Mouse (Mus musculus) embryonic facial prominence, embryonic 10.5 days (tissue): ENCODE measurements around the gene Arhgef26. TPM values are rescaled to one million over a fixed set of nuclear protein-coding genes. Genes with fewer than 3 reads are reported as not detected.

Source experiments
- DNase-seq: peaks from one replicate; pipeline ENCODE4 v3.0.0-alpha.2; 2017; ENCODE audit warnings: low spot score
- H3K27ac ChIP-seq: fragments of 300-500 bp; sonication (generic); replicated peaks from 2 replicates; pipeline ENCODE4 v1.5.1; 2016; ENCODE audit warnings: mild to moderate bottlenecking
- H3K27me3 ChIP-seq: fragments of 300-500 bp; sonication (generic); replicated peaks from 2 replicates; pipeline ENCODE4 v1.6.1; 2016; ENCODE audit warnings: low read depth, mild to moderate bottlenecking; ENCODE audit not compliant: poor library complexity, severe bottlenecking
- H3K36me3 ChIP-seq: fragments of 300-500 bp; sonication (generic); replicated peaks from 2 replicates; pipeline ENCODE4 v1.6.1; 2016; ENCODE audit warnings: mild to moderate bottlenecking, moderate library complexity
- H3K4me1 ChIP-seq: fragments of 300-500 bp; sonication (generic); 2 replicates; pipeline ENCODE4 v1.6.1; 2016
- H3K4me3 ChIP-seq: fragments of 300-500 bp; sonication (generic); 2 replicates; pipeline ENCODE4 v1.5.1; 2016; ENCODE audit warnings: mild to moderate bottlenecking, moderate library complexity
- H3K9me3 ChIP-seq: fragments of 300-500 bp; sonication (generic); 2 replicates; pipeline ENCODE4 v1.6.1; 2016; ENCODE audit warnings: mild to moderate bottlenecking
- WGBS: fragments of 180-500 bp; shearing (Covaris S2); methylation state at CpG from one replicate; pipeline ENCODE4 v1.1.7; 2016; 5-methylcytosine and 5-hydroxymethylcytosine counted together
- polyA plus RNA-seq: library from polyadenylated mRNA; unstranded; fragments of >200 nt; fragmentation: Nextera tagmentation; extraction: Ambion mirVana; gene quantifications from 2 replicates; pipeline ENCODE4 v1.2.1, GENCODE M21; 2016

Gene Arhgef26
- polyA plus RNA-seq, 1 experiment from 2014 or later = 6.9 TPM

DNA sequence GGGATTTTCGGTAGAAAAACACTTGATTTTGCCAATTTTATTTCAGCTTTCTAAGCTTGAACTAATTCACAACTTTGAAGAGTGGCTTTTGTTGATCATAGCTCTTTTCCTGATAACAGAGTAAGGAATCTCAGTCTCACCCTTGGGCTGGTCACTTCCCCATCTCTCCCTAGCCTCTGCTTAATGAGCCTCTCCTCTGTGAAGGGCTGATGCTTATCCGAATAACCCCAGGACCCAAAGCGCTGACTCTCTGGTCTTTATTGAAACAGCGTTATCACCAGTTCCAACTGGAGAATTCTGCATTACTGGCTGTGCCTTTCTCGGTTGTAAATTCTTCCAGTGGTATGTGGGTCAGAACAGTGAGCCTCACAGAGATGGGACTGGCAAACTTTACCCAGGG is 57.2 kb downstream of the Arhgef26 start:
- no peaks in the 10 kb centered on the region for H3K27me3 ChIP-seq
- peaks cover 18% of the 10 kb centered on the region for H3K4me1 ChIP-seq
- H3K4me3 ChIP-seq = no peak overlapping the region
- no peaks in the 10 kb centered on the region for H3K9me3 ChIP-seq
- no peak for DNase-seq
- H3K27ac ChIP-seq = no peak overlapping the region
- no peaks in the 10 kb centered on the region for H3K36me3 ChIP-seq
- 66% methylated on average over 5 of the region's 5 CpGs for WGBS

DNA sequence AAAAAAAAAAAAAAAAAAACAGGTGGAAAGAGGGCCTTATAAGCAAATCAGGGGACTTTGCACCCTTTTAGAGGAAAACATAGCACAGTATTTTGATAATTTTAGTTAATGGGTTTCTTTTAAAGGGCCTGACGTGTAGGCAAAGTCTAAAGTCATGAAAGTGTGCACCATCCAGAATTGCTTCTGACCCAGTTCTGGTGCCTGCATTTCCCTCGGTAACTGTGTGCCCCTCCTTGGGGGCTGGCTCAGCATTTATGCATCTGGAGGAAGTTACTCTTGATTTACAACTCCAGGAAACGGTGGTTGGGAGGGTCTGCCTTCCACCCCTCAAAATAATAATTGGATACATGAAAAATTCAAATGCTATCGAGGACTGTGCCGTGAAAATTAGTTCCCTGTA is 58.0 kb downstream of the Arhgef26 start:
- WGBS = 54% methylated on average over 5 of the region's 5 CpGs
- Histone ChIP-seq H3K4me3 (no peak overlapping the region), H3K4me1 (peaks cover 18% of the 10 kb centered on the region), H3K27me3 (no peaks in the 10 kb centered on the region), H3K9me3 (no peaks in the 10 kb centered on the region), H3K36me3 (no peaks in the 10 kb centered on the region), H3K27ac (no peak overlapping the region)
- no peak for DNase-seq

- Histone ChIP-seq H3K36me3 (no peaks in the 10 kb centered on the region), H3K27me3 (no peaks in the 10 kb centered on the region), H3K4me3 (no peak overlapping the region), H3K9me3 (no peaks in the 10 kb centered on the region), H3K4me1 (peaks cover 18% of the 10 kb centered on the region), H3K27ac (no peak overlapping the region)
- no peak for DNase-seq
These were observed 60.0 kb downstream of the Arhgef26 start for GRCm38 (mm10) chr3:62398094-62398493.

GRCm38 (mm10) chr3:62399826-62400746 is 61.9 kb downstream of the Arhgef26 start:
- Histone ChIP-seq H3K4me1 (peaks cover 11% of the 10 kb centered on the region), H3K9me3 (no peaks in the 10 kb centered on the region), H3K36me3 (no peaks in the 10 kb centered on the region), H3K27ac (no peak overlapping the region), H3K4me3 (no peak overlapping the region), H3K27me3 (no peaks in the 10 kb centered on the region)
- 88% methylated on average over 12 of the region's 12 CpGs for WGBS
- no peak for DNase-seq

DNA sequence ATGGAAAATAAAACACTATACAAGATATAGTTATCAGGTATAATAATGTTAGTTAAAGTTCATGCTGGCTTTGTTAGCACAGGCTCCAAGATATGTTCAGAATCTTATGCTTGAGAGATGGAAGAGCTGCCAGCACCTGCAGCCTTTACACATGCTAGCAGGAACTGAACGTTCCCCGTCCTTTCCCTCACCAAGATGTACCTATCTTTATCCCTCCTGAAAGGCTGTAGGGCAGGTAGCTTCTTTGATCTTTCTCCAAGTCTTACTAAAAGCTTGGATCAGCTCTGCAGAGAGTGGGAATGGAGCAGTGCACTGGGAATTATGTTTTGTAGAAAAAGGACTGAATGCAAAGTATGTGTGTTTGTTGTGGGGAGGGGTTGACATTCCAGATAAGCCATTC is 64.3 kb downstream of the Arhgef26 start:
- Histone ChIP-seq H3K27ac (no peak overlapping the region), H3K9me3 (no peaks in the 10 kb centered on the region), H3K4me1 (no peaks in the 10 kb centered on the region), H3K4me3 (no peak overlapping the region), H3K36me3 (no peaks in the 10 kb centered on the region), H3K27me3 (no peaks in the 10 kb centered on the region)
- DNase-seq = no peak
- WGBS = 94% methylated on average over 2 of the region's 2 CpGs

- 87% methylated on average over 7 of the region's 7 CpGs for WGBS
- Histone ChIP-seq H3K27ac (no peak overlapping the region), H3K4me3 (no peak overlapping the region), H3K9me3 (no peaks in the 10 kb centered on the region), H3K36me3 (no peaks in the 10 kb centered on the region), H3K27me3 (no peaks in the 10 kb centered on the region), H3K4me1 (no peaks in the 10 kb centered on the region)
- no peak for DNase-seq
These were observed 66.5 kb downstream of the Arhgef26 start for GRCm38 (mm10) chr3:62404477-62405246.

DNA sequence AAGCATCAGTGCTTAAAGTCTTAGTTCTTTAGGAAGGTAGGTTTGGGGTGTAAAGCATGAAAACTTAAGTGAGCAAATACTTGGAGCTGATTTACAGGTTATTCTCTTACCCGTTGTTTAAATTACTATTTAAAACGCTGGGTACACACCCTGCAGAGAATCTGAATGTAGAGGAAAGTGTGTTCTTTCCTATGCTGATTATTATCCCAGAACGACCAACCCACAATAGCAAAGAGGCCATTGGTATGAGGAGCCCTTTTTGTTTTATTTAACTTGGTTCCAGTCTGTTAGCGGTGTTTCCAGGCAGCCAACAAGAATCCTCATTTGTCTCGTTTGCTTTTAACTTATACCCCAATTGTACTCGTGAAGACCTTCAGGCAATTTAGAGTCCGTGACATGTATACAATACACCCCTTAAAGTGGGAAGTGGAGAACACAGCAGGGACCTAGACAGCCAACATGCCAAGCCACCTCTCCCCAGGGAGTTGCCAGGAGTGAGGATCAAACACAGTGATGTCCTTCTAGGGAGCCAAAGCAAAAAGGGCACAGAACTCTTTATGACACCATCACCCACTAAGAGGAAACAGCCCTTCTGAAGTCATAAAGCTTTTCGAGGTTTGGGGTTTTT is 71.5 kb downstream of the Arhgef26 start:
- Histone ChIP-seq H3K27ac (no peak overlapping the region), H3K4me1 (peaks cover 4% of the 10 kb centered on the region; the same call in 1 of the 2 replicates), H3K9me3 (no peaks in the 10 kb centered on the region), H3K27me3 (no peaks in the 10 kb centered on the region), H3K4me3 (no peak overlapping the region), H3K36me3 (no peaks in the 10 kb centered on the region)
- no peak for DNase-seq
- 49% methylated on average over 8 of the region's 8 CpGs for WGBS

- WGBS = 87% methylated on average over 4 of the region's 4 CpGs
- H3K4me3 ChIP-seq = no peak overlapping the region
- no peaks in the 10 kb centered on the region for H3K9me3 ChIP-seq
- H3K36me3 ChIP-seq = no peaks in the 10 kb centered on the region
- H3K27ac ChIP-seq = no peak overlapping the region
- DNase-seq = no peak
- H3K4me1 ChIP-seq = peaks cover 4% of the 10 kb centered on the region; the same call in 1 of the 2 replicates
- H3K27me3 ChIP-seq = no peaks in the 10 kb centered on the region
These were observed 72.3 kb downstream of the Arhgef26 start for GRCm38 (mm10) chr3:62410491-62410890.

DNA sequence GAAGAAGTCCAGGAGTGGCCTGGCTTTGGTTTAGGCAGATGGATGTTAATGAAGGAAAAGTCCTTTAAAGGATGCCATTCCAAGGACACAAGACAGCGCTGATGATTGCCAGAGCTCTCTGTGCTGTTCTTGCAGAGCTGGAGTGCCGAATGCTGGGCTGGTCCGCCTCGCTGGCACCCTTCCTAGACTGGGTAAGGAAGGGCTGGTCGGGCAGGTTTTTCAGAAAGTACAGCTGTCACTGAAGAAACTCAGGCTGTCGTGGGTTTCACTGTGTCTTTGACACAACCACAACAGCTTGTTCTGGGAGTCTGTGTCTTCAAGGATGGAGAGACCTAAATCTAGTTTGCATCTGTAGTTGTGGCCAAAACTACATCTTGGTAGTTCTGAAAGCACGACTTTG is 74.6 kb downstream of the Arhgef26 start:
- H3K27me3 ChIP-seq = no peaks in the 10 kb centered on the region
- H3K9me3 ChIP-seq = no peaks in the 10 kb centered on the region
- DNase-seq = no peak
- no peak overlapping the region for H3K4me3 ChIP-seq
- no peaks in the 10 kb centered on the region for H3K36me3 ChIP-seq
- H3K4me1 ChIP-seq = peaks cover 4% of the 10 kb centered on the region; the same call in 1 of the 2 replicates
- no peak overlapping the region for H3K27ac ChIP-seq
- 82% methylated on average over 7 of the region's 7 CpGs for WGBS

GRCm38 (mm10) chr3:62414926-62415325 is 76.8 kb downstream of the Arhgef26 start:
- Histone ChIP-seq H3K4me1 (peaks cover 4% of the 10 kb centered on the region; the same call in 1 of the 2 replicates), H3K9me3 (no peaks in the 10 kb centered on the region), H3K27ac (no peak overlapping the region), H3K36me3 (no peaks in the 10 kb centered on the region), H3K27me3 (no peaks in the 10 kb centered on the region), H3K4me3 (no peak overlapping the region)
- DNase-seq = no peak
- WGBS = 97% methylated on average over 4 of the region's 4 CpGs

- Histone ChIP-seq H3K27ac (no peak overlapping the region), H3K4me1 (peaks cover 4% of the 10 kb centered on the region; the same call in 1 of the 2 replicates), H3K9me3 (no peaks in the 10 kb centered on the region), H3K27me3 (no peaks in the 10 kb centered on the region), H3K4me3 (no peak overlapping the region), H3K36me3 (0 out of 2 replicates have a peak, but pooled peaks cover 3% of the 10 kb centered on the region)
- no peak for DNase-seq
- 91% methylated on average over 6 of the region's 6 CpGs for WGBS
These were observed 79.3 kb downstream of the Arhgef26 start for GRCm38 (mm10) chr3:62417458-62417857.

DNA sequence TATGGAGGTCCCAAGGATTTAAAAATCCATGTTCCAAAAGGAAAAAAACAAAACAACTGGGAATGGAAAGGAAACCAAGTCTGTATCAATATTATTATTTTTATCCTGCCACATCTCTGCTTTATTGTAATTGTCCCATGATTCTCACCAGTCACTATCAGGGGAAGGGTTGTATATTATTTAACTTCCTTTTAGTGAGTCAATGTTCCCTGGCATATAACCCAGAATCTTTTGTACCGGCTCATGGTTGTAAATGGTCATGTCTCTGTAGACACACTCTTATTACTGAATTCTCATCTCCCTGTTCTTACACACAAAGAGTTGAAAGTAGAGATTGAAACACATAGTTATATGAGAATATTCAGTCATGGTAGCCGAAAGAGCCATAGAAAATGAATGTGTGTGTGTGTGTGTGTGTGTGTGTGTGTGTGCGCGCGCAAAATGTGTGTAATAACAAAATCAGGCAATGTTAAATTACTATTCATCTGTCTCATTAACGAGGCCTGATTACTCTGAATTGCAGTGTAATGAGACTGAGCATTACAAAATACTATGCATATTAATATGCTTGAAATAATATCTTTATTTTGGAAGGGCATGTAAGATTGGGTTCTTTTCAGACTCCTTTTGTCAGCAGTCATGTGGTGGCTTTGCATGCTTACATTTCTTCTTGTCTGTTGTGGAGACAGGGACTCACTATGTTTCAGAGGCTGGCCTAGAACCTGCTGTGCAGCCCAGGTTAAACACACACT is 80.4 kb downstream of the Arhgef26 start:
- Histone ChIP-seq H3K9me3 (no peaks in the 10 kb centered on the region), H3K27ac (no peak overlapping the region), H3K4me3 (no peak overlapping the region), H3K36me3 (0 out of 2 replicates have a peak, but pooled peaks cover 3% of the 10 kb centered on the region), H3K27me3 (no peaks in the 10 kb centered on the region), H3K4me1 (peaks cover 1% of the 10 kb centered on the region; the same call in 1 of the 2 replicates)
- no peak for DNase-seq
- WGBS = 95% methylated on average over 6 of the region's 6 CpGs
